Mouse (Mus musculus) midbrain, embryonic 15.5 days (tissue): ENCODE results near the gene Fgr. TPM values are rescaled to one million over a fixed set of nuclear protein-coding genes. Genes with fewer than 3 reads are reported as not detected.
A peak's percentile ranks its signal among the peaks of the same experiment; 100 is the strongest.

Source experiments
- ATAC-seq: fragments of 200-750 bp; cut with Nextera tagmentation; replicated peaks from 2 replicates; pipeline ENCODE4 v1.8.0; 2017; ENCODE audit warnings: moderate TSS enrichment
- H3K27ac ChIP-seq: fragments of 300-500 bp; sonication (generic); 2 replicates; pipeline ENCODE4 v1.5.1; 2015; ENCODE audit warnings: mild to moderate bottlenecking, inconsistent platforms
- H3K27me3 ChIP-seq: fragments of 300-500 bp; sonication (generic); replicated peaks from 2 replicates; pipeline ENCODE4 v1.6.1; 2015; ENCODE audit warnings: inconsistent platforms
- H3K36me3 ChIP-seq: fragments of 300-500 bp; sonication (generic); replicated peaks from 2 replicates; pipeline ENCODE4 v1.6.1; 2015; ENCODE audit warnings: inconsistent platforms
- H3K4me1 ChIP-seq: fragments of 300-500 bp; sonication (generic); 2 replicates; pipeline ENCODE4 v1.6.1; 2015; ENCODE audit warnings: inconsistent platforms
- H3K4me2 ChIP-seq: fragments of 300-500 bp; sonication (generic); 2 replicates; pipeline ENCODE4 v1.6.1; 2015; ENCODE audit warnings: inconsistent platforms, mild to moderate bottlenecking, moderate library complexity
- H3K4me3 ChIP-seq: fragments of 300-500 bp; sonication (generic); 2 replicates; pipeline ENCODE4 v1.5.1; 2015; ENCODE audit warnings: mild to moderate bottlenecking, inconsistent platforms
- H3K9ac ChIP-seq: fragments of 300-500 bp; sonication (generic); 2 replicates; pipeline ENCODE4 v1.6.1; 2015; ENCODE audit warnings: mild to moderate bottlenecking, inconsistent platforms
- H3K9me3 ChIP-seq: fragments of 300-500 bp; sonication (generic); 2 replicates; pipeline ENCODE4 v1.6.1; 2016; ENCODE audit warnings: inconsistent platforms
- WGBS: fragments of 180-500 bp; shearing (Covaris S2); methylation state at CpG from one replicate; pipeline ENCODE4 v1.1.7; 2015; ENCODE audit warnings: mixed read lengths; 5-methylcytosine and 5-hydroxymethylcytosine counted together
- polyA plus RNA-seq: library from polyadenylated mRNA; unstranded; fragments of >200 nt; fragmentation: Nextera tagmentation; extraction: Ambion mirVana; gene quantifications from 2 replicates; pipeline ENCODE4 v1.2.1, GENCODE M21; 2015

The Fgr gene
- polyA plus RNA-seq, 1 experiment from 2014 or later, result 0.06 TPM

- H3K4me3 ChIP-seq, result no peak overlapping the region
- no peaks in the 10 kb centered on the region for H3K9me3 ChIP-seq
- peaks cover 100% of the 10 kb centered on the region for H3K4me1 ChIP-seq
- ATAC-seq, result peak; percentile 5; the same call in 1 of the 2 replicates
- H3K27me3 ChIP-seq, result no peaks in the 10 kb centered on the region
- peak overlapping the region; percentile 32 for H3K4me2 ChIP-seq
- peak overlapping the region; percentile 85 for H3K27ac ChIP-seq
- WGBS, result 23% methylated on average over 12 of the region's 12 CpGs
- 0 out of 2 replicates have a peak overlapping the region, but pooled peaks have one; percentile 1 for H3K9ac ChIP-seq
- H3K36me3 ChIP-seq, result no peaks in the 10 kb centered on the region
These were observed 72.9 kb downstream of the Fgr start for GRCm38 (mm10) chr4:133046691-133047352.

GRCm38 (mm10) chr4:133047353-133048105, 73.6 kb downstream of the Fgr start:
- H3K36me3 ChIP-seq, result no peaks in the 10 kb centered on the region
- H3K4me2 ChIP-seq, result peak overlapping the region; percentile 32
- WGBS, result 7% methylated on average over 16 of the region's 16 CpGs
- H3K27ac ChIP-seq, result peak overlapping the region; percentile 85
- ATAC-seq, result peak; percentile 24; the same call in 1 of the 2 replicates
- H3K4me3 ChIP-seq, result no peak overlapping the region
- peaks cover 100% of the 10 kb centered on the region for H3K4me1 ChIP-seq
- peak overlapping the region; percentile 13; the same call in 1 of the 2 replicates for H3K9ac ChIP-seq
- H3K27me3 ChIP-seq, result no peaks in the 10 kb centered on the region
- no peaks in the 10 kb centered on the region for H3K9me3 ChIP-seq

- H3K9ac ChIP-seq, result 0 out of 2 replicates have a peak overlapping the region, but pooled peaks have one; percentile 9
- H3K36me3 ChIP-seq, result no peaks in the 10 kb centered on the region
- H3K4me2 ChIP-seq, result no peak overlapping the region
- H3K27me3 ChIP-seq, result no peaks in the 10 kb centered on the region
- H3K9me3 ChIP-seq, result no peaks in the 10 kb centered on the region
- 52% methylated on average over 19 of the region's 19 CpGs for WGBS
- peak overlapping the region; percentile 85 for H3K27ac ChIP-seq
- peaks cover 89% of the 10 kb centered on the region for H3K4me1 ChIP-seq
- no peak overlapping the region for H3K4me3 ChIP-seq
- ATAC-seq, result no peak
These were observed 75.4 kb downstream of the Fgr start for GRCm38 (mm10) chr4:133049071-133049920.

- H3K4me1 ChIP-seq, result peaks cover 80% of the 10 kb centered on the region
- H3K36me3 ChIP-seq, result no peaks in the 10 kb centered on the region
- H3K9me3 ChIP-seq, result no peaks in the 10 kb centered on the region
- WGBS, result 66% methylated on average over 9 of the region's 9 CpGs
- H3K27me3 ChIP-seq, result no peaks in the 10 kb centered on the region
- no peak overlapping the region for H3K9ac ChIP-seq
- no peak overlapping the region for H3K4me3 ChIP-seq
- no peak overlapping the region for H3K4me2 ChIP-seq
- ATAC-seq, result no peak
- H3K27ac ChIP-seq, result no peak overlapping the region
These were observed 76.4 kb downstream of the Fgr start for GRCm38 (mm10) chr4:133050196-133050836.

- Histone ChIP-seq H3K27me3 (no peaks in the 10 kb centered on the region), H3K4me1 (peaks cover 79% of the 10 kb centered on the region), H3K4me2 (no peak overlapping the region), H3K27ac (peak overlapping the region; percentile 62; the same call in 1 of the 2 replicates), H3K9ac (no peak overlapping the region), H3K4me3 (no peak overlapping the region), H3K36me3 (no peaks in the 10 kb centered on the region), H3K9me3 (no peaks in the 10 kb centered on the region)
- ATAC-seq, result no peak
- 86% methylated on average over 6 of the region's 6 CpGs for WGBS
These were observed 77.1 kb downstream of the Fgr start for GRCm38 (mm10) chr4:133050837-133051549.

GRCm38 (mm10) chr4:133051550-133051865, 77.6 kb downstream of the Fgr start:
- Histone ChIP-seq H3K27ac (peak overlapping the region; percentile 62), H3K27me3 (no peaks in the 10 kb centered on the region), H3K36me3 (no peaks in the 10 kb centered on the region), H3K9me3 (no peaks in the 10 kb centered on the region), H3K4me2 (0 out of 2 replicates have a peak overlapping the region, but pooled peaks have one; percentile 14), H3K4me1 (peaks cover 79% of the 10 kb centered on the region), H3K9ac (0 out of 2 replicates have a peak overlapping the region, but pooled peaks have one; percentile 2), H3K4me3 (no peak overlapping the region)
- WGBS, result 41% methylated on average over 14 of the region's 14 CpGs
- ATAC-seq, result no peak

Other genes with a start within 250 kb of the Fgr start
- 4.0 and 5.4 TPM in 2 replicates for gene Xkr8, start 241.5 kb upstream of the Fgr start, polyA plus RNA-seq
- 0.79 and 1.0 TPM in 2 replicates for gene Smpdl3b, start 216.8 kb upstream of the Fgr start, polyA plus RNA-seq
- gene Rpa2, start 205.8 kb upstream of the Fgr start, polyA plus RNA-seq, result 32.9 and 34.5 TPM in 2 replicates
- gene Themis2, start 177.7 kb upstream of the Fgr start, polyA plus RNA-seq, result 0.62 and 0.65 TPM in 2 replicates
- 52.8 and 59.9 TPM in 2 replicates for gene Ppp1r8, start 130.9 kb upstream of the Fgr start, polyA plus RNA-seq
- 154 and 161 TPM in 2 replicates for gene Stx12, start 89.6 kb upstream of the Fgr start, polyA plus RNA-seq
- 44.6 and 45.6 TPM in 2 replicates for gene Fam76a, start 51.5 kb upstream of the Fgr start, polyA plus RNA-seq
- gene Ahdc1, start 37.2 kb downstream of the Fgr start, polyA plus RNA-seq, result 13.5 and 14.4 TPM in 2 replicates
- gene Wasf2, start 156.4 kb downstream of the Fgr start, polyA plus RNA-seq, result 27.4 and 27.7 TPM in 2 replicates
- 3.0 and 5.0 TPM in 2 replicates for gene Cd164l2, start 238.0 kb downstream of the Fgr start, polyA plus RNA-seq
- 1.3 and 2.0 TPM in 2 replicates for gene Gpr3, start 238.4 kb downstream of the Fgr start, polyA plus RNA-seq